Mouse (Mus musculus) lung, adult 2 months (tissue): ENCODE data around the gene Sbf2.

Experiments used
- CTCF ChIP-seq: fragments of 200-500 bp; IDR thresholded peaks from 2 replicates; pipeline ENCODE4 v1.5.1; 2011; ENCODE audit warnings: mild to moderate bottlenecking, low read length, control low read depth; ENCODE audit not compliant: insufficient read depth
- POLR2A ChIP-seq: fragments of 200-500 bp; IDR thresholded peaks from 2 replicates; pipeline ENCODE4 v1.6.1; 2011; ENCODE audit warnings: low read depth, mild to moderate bottlenecking, control low read depth, low read length, borderline replicate concordance; ENCODE audit errors: extremely low read depth

DNA sequence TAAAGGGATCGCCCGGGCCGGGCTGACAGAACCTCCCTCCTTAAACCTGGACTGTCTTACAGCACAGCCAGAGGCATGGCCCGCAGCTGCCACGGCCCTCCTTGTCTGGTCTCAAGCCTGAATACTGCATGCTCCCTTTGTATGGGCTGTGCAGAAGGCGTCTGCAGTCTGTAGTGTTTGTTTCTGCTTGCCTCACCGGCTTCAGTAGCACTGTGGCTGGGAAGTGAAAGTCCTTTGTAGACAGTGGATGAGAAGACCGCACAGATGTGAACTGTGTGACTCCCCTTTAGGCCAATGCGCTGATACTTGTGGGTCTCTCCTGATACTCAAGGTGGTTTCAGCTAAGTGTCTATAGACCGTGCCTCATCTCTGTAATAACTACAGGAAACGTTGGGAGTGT is 331.9 kb downstream of the Sbf2 start:
- no peak for TF ChIP-seq POLR2A
- TF ChIP-seq CTCF: no peak
